Mouse (Mus musculus) E14TG2a.4 (cell line): ENCODE measurements around the gene Atxn7.

Experiments used
- H3K27me3 ChIP-seq: 2 replicates; pipeline ENCODE4 v1.6.1; 2014; ENCODE audit warnings: low read length, control low read depth; ENCODE audit not compliant: insufficient read depth
- H3K36me3 ChIP-seq: 2 replicates; pipeline ENCODE4 v1.6.1; 2014; ENCODE audit warnings: low read length, control low read depth; ENCODE audit not compliant: insufficient read depth
- H3K4me1 ChIP-seq: replicated peaks from 2 replicates; pipeline ENCODE4 v1.6.1; 2014; ENCODE audit warnings: low read depth, low read length, control low read depth
- H3K4me3 ChIP-seq: replicated peaks from 2 replicates; pipeline ENCODE4 v1.5.1; 2014; ENCODE audit warnings: mild to moderate bottlenecking, low read length
- H3K9me3 ChIP-seq: 2 replicates; pipeline ENCODE4 v1.6.1; 2014; ENCODE audit warnings: low read length, control low read depth
- CTCF ChIP-seq: conservative IDR thresholded peaks from 2 replicates; pipeline ENCODE4 v1.5.1; 2014; ENCODE audit warnings: low read length
- NANOG ChIP-seq: IDR thresholded peaks from 2 replicates; pipeline ENCODE4 v1.6.1; 2014; ENCODE audit warnings: borderline replicate concordance, low read length, mixed read lengths
- POU5F1 ChIP-seq: IDR thresholded peaks from 2 replicates; pipeline ENCODE4 v1.6.1; 2014; ENCODE audit warnings: low read length, borderline replicate concordance

Gene Atxn7

DNA sequence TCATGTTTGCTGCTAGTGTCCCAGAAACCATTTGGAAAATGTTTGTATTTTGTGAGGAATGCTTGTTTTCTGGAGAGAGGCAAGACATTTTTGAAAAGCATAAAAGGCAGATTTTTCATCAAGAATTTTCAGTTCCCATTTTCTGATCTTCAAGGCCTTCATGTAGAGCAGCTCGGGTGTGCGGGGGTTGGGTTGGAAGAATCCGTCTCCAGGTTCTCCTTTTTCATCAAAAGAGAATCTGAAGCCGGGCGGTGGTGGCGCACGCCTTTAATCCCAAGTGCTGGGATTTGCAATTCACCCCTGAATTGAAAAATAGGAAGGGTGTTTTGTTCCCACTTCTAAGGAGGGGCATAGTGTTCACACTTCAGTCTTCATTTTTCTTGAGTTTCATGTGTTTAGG is 41.5 kb downstream of the Atxn7 start:
- no peaks in the 10 kb centered on the region for H3K36me3 ChIP-seq
- TF ChIP-seq POU5F1 (no peak), CTCF (no peak), NANOG (no peak)
- peaks cover 8% of the 10 kb centered on the region; the same call in 1 of the 2 replicates for H3K27me3 ChIP-seq
- no peaks in the 10 kb centered on the region for H3K4me1 ChIP-seq
- no peak overlapping the region for H3K4me3 ChIP-seq
- no peaks in the 10 kb centered on the region for H3K9me3 ChIP-seq

DNA sequence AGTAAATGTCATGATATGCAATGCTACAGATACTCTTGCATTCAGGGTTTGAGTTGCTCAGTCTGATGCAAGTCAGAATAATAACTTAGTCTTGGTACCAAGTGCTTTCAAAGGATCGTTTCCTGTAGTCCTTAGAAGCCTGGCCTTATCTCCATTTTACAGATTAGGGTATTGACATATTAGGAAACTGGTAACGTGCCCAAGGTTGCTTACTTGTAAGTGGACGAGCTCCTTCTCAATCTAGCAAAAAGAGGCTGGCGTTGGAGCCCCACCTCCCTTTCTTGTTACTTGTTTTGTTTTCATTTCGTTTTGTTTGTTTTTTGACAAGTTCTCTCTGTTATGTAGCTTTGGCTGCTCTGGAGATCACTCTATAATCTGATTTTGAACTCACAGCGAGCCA is 48.5 kb downstream of the Atxn7 start:
- H3K27me3 ChIP-seq: peaks cover 27% of the 10 kb centered on the region
- TF ChIP-seq NANOG: no peak
- no peak for TF ChIP-seq POU5F1
- no peak for TF ChIP-seq CTCF
- no peak overlapping the region for H3K4me3 ChIP-seq
- no peaks in the 10 kb centered on the region for H3K9me3 ChIP-seq
- peaks cover 14% of the 10 kb centered on the region for H3K4me1 ChIP-seq
- H3K36me3 ChIP-seq: no peaks in the 10 kb centered on the region

DNA sequence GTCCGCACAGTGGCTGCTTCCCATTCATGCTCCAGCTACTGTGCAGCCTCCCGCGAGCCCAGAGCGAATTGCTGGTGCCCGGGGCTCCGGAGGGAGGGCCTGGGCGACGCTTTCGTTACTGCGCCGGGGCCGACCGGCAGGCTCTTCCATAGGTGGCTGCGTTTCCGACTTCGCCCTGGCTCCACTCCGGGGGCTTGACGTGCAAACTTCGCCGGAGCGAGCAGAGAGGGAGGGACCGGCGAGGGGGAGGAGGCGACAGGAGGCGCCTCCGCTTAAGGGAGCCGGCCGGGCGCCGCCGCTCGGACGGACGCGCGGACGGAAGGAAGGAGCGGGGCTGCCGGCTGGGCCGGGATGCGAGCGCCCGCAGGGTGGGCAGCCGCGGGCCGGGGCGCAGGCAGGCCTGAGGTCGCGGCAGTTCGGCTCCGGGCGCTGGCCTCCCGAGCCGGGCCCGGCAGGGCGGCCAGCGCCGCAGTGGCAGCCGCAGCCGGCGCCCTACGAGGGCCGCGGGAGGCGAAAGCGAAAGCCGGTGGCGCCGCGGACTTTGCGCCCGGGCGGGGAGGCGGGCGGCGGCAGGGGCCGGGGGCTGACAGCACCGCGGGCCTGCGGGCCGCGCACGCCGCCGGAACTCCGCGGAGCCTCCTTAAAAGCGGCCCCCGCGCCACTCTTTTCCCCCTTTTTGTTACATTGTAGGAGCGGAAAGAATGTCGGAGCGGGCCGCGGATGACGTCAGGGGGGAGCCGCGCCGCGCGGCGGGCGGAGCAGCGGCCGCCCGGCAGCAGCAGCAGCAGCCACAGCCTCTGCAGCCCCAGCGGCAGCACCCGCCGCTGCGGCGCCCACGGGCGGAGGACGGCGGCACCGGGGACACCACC is 51.4 kb downstream of the Atxn7 start:
- peaks cover 20% of the 10 kb centered on the region for H3K27me3 ChIP-seq
- TF ChIP-seq NANOG: no peak
- peak overlapping the region; percentile 84 for H3K4me3 ChIP-seq
- H3K4me1 ChIP-seq: peaks cover 14% of the 10 kb centered on the region
- no peaks in the 10 kb centered on the region for H3K9me3 ChIP-seq
- no peaks in the 10 kb centered on the region for H3K36me3 ChIP-seq

DNA sequence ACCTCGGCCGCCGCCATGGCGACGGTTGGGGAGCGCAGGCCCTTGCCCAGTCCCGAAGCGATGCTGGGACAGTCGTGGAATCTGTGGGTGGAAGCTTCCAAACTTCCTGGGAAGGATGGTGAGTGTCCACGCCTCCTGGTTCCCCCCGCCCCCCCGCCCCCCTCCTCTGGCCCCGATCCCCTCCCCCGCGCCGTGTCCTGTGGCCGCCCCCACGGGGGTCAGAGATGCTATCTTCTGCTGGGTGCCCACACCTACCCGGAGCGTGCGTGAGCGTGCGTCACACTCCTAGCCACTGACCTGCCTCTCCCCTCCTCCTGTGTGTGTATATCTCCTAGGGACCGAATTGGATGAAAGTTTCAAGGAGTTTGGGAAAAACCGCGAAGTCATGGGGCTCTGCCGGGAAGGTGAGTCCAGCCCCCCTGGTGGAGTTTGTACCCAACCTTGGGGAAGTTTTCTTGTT is 52.0 kb downstream of the Atxn7 start:
- Histone ChIP-seq H3K4me1 (peaks cover 14% of the 10 kb centered on the region), H3K9me3 (no peaks in the 10 kb centered on the region), H3K4me3 (peak overlapping the region; percentile 84), H3K36me3 (no peaks in the 10 kb centered on the region), H3K27me3 (peaks cover 20% of the 10 kb centered on the region)
- TF ChIP-seq POU5F1: no peak
- TF ChIP-seq CTCF: no peak
- no peak for TF ChIP-seq NANOG

DNA sequence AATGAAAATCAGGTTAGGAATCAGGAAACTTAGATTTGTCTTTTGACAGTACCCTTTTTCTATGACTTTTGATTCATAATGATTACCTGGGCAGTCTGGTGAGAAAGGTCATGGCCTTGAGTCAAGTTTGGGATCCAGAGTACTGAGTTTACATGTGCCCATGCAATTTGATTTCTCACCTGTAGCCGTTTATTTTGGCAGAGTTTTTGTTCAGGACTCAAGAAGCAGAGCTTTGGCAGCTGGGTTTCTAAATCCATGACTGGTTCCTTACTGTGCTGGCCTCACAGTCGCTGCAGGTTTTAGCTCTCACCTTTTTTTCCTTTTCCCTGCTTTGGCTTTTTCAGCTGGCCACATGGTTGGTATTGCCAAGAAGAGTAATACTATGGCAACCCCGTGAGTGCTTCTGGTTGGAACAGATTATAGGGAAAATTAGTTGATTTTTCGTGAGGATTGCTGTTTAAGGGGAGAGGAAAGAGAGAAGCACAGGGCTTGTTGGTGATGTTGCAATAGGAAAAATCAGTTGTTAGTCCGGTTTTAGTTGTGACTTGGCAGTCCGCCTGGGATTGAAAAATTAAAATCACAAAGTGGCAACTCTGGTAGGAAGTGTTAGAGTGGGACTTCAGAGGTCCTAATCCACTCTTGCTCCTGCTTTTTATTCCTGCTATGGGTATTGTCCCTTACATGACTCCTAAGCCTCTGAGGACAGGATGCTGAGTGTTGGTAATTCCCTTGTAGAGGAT is 53.6 kb downstream of the Atxn7 start:
- TF ChIP-seq NANOG (no peak), POU5F1 (no peak), CTCF (no peak)
- Histone ChIP-seq H3K4me3 (no peak overlapping the region), H3K27me3 (peaks cover 17% of the 10 kb centered on the region), H3K4me1 (peaks cover 14% of the 10 kb centered on the region), H3K9me3 (no peaks in the 10 kb centered on the region), H3K36me3 (no peaks in the 10 kb centered on the region)

DNA sequence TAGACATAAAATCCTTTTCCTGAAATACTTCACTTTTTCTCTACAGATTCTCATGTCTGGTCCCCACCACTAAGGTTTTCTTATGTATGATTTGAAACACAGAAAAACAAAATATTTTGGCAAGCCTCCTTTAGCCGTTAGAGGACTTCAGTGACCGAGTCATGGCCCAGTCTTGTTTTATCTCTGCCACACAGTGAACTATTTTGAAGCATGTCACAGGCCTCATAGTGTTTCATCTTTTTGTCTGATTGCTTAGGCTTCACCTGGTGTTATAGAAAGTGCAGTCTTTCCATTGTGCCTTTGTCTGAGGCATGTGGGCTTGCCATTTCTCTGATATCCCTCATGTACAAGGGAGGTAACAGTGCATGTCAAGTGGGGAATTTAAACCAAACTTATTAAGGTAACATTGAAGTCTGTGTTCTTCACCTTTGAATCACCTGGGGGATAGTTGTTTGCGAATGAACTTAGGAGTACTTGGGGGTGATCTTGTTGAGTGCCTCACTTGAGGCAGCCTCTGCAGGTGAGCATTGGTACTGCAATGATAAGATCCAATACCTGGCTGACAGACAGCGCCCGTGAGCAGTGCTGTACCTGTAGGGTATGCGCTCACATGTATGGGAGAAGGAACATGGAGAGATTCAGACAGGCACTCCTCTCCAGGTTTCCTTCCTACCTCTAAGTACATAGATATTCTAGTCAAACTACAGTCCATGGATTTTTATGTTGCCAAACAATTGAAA is 58.1 kb downstream of the Atxn7 start:
- no peak for TF ChIP-seq POU5F1
- TF ChIP-seq CTCF: peak; percentile 62
- Histone ChIP-seq H3K27me3 (peaks cover 2% of the 10 kb centered on the region; the same call in 1 of the 2 replicates), H3K36me3 (no peaks in the 10 kb centered on the region), H3K4me3 (no peak overlapping the region), H3K9me3 (no peaks in the 10 kb centered on the region), H3K4me1 (no peaks in the 10 kb centered on the region)

DNA sequence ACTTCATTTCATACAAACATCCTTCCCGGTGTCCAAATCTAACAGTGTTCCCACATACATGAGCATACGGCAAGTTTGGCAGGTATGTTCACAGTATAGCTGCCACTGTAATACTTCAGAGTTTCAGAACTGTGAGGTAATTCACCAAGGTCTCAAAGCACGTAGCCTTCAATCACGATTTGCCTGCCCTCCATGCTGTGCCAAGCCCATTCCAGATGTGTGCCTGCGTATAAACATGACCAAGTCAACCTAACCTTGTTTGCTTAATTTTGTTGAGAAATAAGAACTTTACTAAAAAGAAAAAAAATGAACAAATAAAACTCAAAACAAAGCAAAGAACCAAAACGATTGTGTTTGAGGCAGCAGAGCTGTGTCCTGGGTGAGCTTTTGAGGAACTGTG is 60.0 kb downstream of the Atxn7 start:
- no peaks in the 10 kb centered on the region for H3K27me3 ChIP-seq
- H3K4me3 ChIP-seq: no peak overlapping the region
- H3K9me3 ChIP-seq: no peaks in the 10 kb centered on the region
- no peaks in the 10 kb centered on the region for H3K4me1 ChIP-seq
- TF ChIP-seq NANOG (no peak), POU5F1 (no peak), CTCF (no peak)
- no peaks in the 10 kb centered on the region for H3K36me3 ChIP-seq

DNA sequence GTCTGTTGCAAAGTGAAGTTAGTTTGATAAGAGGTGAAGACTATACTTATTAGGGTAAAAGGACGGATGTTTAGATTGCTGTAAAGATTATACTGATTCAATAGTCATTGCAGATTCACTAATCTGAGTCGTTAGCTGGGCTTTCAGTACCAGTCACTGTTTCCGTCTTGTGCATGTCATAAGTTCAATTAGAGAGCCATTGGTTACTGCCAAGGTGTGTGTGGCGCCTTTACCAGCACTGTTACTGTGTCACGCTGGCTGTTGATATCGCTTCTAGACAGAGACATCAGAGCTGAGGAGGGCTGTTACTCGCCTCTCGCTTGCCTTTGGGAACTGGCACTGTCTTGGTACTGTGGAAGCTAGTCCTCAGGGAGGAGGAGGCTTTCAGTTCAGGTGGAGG is 64.6 kb downstream of the Atxn7 start:
- no peaks in the 10 kb centered on the region for H3K9me3 ChIP-seq
- no peaks in the 10 kb centered on the region for H3K27me3 ChIP-seq
- TF ChIP-seq CTCF: no peak
- TF ChIP-seq POU5F1: no peak
- no peak for TF ChIP-seq NANOG
- H3K4me1 ChIP-seq: no peaks in the 10 kb centered on the region
- no peaks in the 10 kb centered on the region for H3K36me3 ChIP-seq
- no peak overlapping the region for H3K4me3 ChIP-seq
